Mouse (Mus musculus) embryonic facial prominence, embryonic 11.5 days (tissue): ENCODE measurements at regions not wholly inside any gene's neighbourhood (a gene's known extent, or its start where the extent isn't known, plus 50 kb on each side); places are given as distances from the start of the nearest gene placed in this dataset.

Experiments used
- ATAC-seq: fragments of 200-750 bp; cut with Nextera tagmentation; replicated peaks from 2 replicates; pipeline ENCODE4 v1.8.0; 2017; ENCODE audit warnings: low read depth; ENCODE audit not compliant: insufficient number of reproducible peaks, low FRiP score, low TSS enrichment
- DNase-seq: peaks from one replicate; pipeline ENCODE4 v3.0.0-alpha.2; 2015; ENCODE audit warnings: low spot score
- H3K27ac ChIP-seq: fragments of 300-500 bp; sonication (generic); replicated peaks from 2 replicates; pipeline ENCODE4 v1.5.1; 2014; ENCODE audit warnings: mild to moderate bottlenecking, low read depth, low read length, control low read depth
- H3K27me3 ChIP-seq: fragments of 300-500 bp; sonication (generic); 2 replicates; pipeline ENCODE4 v1.6.1; 2014; ENCODE audit warnings: mild to moderate bottlenecking, low read length, moderate library complexity, mixed read lengths; ENCODE audit not compliant: control insufficient read depth, insufficient read depth
- H3K36me3 ChIP-seq: fragments of 300-500 bp; sonication (generic); replicated peaks from 2 replicates; pipeline ENCODE4 v1.6.1; 2014; ENCODE audit warnings: low read depth, mild to moderate bottlenecking, low read length, moderate library complexity, mixed read lengths; ENCODE audit not compliant: control insufficient read depth, insufficient read depth
- H3K4me1 ChIP-seq: fragments of 300-500 bp; sonication (generic); 2 replicates; pipeline ENCODE4 v1.6.1; 2014; ENCODE audit warnings: low read length, mixed read lengths; ENCODE audit not compliant: control insufficient read depth, insufficient read depth
- H3K4me2 ChIP-seq: fragments of 300-500 bp; sonication (generic); 2 replicates; pipeline ENCODE4 v1.6.1; 2014; ENCODE audit warnings: low read depth, mild to moderate bottlenecking, control low read depth, low read length, moderate library complexity
- H3K4me3 ChIP-seq: fragments of 300-500 bp; sonication (generic); 2 replicates; pipeline ENCODE4 v1.5.1; 2014; ENCODE audit warnings: low read depth, low read length, control low read depth
- H3K9ac ChIP-seq: fragments of 300-500 bp; sonication (generic); replicated peaks from 2 replicates; pipeline ENCODE4 v1.6.1; 2014; ENCODE audit warnings: mild to moderate bottlenecking, control low read depth, low read length
- H3K9me3 ChIP-seq: fragments of 300-500 bp; sonication (generic); replicated peaks from 2 replicates; pipeline ENCODE4 v1.6.1; 2016; ENCODE audit warnings: mild to moderate bottlenecking, low read length, inconsistent platforms, mixed read lengths; ENCODE audit not compliant: control insufficient read depth
- WGBS: fragments of 180-500 bp; shearing (Covaris S2); extraction: QIAGEN DNeasy Blood & Tissue Kit; methylation state at CpG from one replicate; pipeline ENCODE4 v1.1.7; 2014; 5-methylcytosine and 5-hydroxymethylcytosine counted together

- ATAC-seq, result no peak
- H3K9me3 ChIP-seq, result no peaks in the 10 kb centered on the region
Measured at GRCm38 (mm10) chr2:109484306-109484705, 190.2 kb upstream of the Bdnf start.

GRCm38 (mm10) chr2:109487591-109487990, 186.9 kb upstream of the Bdnf start:
- Histone ChIP-seq H3K36me3 (no peaks in the 10 kb centered on the region), H3K9ac (no peak overlapping the region), H3K27me3 (no peaks in the 10 kb centered on the region), H3K27ac (no peak overlapping the region), H3K4me3 (no peak overlapping the region), H3K4me1 (no peaks in the 10 kb centered on the region), H3K9me3 (no peaks in the 10 kb centered on the region), H3K4me2 (no peak overlapping the region)
- 92% methylated on average over 1 of the region's 1 CpGs for WGBS
- no peak for ATAC-seq
- no peak for DNase-seq

More at GRCm38 (mm10) chr2:109484306-109484705, 190.2 kb upstream of the Bdnf start:
- no peaks in the 10 kb centered on the region for H3K27me3 ChIP-seq
- no peak overlapping the region for H3K27ac ChIP-seq
- no peak overlapping the region for H3K9ac ChIP-seq
- no peaks in the 10 kb centered on the region for H3K36me3 ChIP-seq
- WGBS, result 73% methylated on average over 1 of the region's 1 CpGs
- no peak for DNase-seq
- H3K4me3 ChIP-seq, result no peak overlapping the region
- no peaks in the 10 kb centered on the region for H3K4me1 ChIP-seq
- no peak overlapping the region for H3K4me2 ChIP-seq

GRCm38 (mm10) chr2:109502186-109502585, 172.3 kb upstream of the Bdnf start:
- Histone ChIP-seq H3K4me1 (no peaks in the 10 kb centered on the region), H3K27me3 (no peaks in the 10 kb centered on the region), H3K36me3 (no peaks in the 10 kb centered on the region), H3K9me3 (no peaks in the 10 kb centered on the region), H3K4me2 (no peak overlapping the region), H3K9ac (no peak overlapping the region), H3K27ac (no peak overlapping the region), H3K4me3 (no peak overlapping the region)
- ATAC-seq (no peak), DNase-seq (no peak)
- 63% methylated on average over 5 of the region's 5 CpGs for WGBS

GRCm38 (mm10) chr2:109504906-109505305, 169.6 kb upstream of the Bdnf start:
- ATAC-seq, result no peak; the same call in 1 of the 2 replicates
- H3K27me3 ChIP-seq, result no peaks in the 10 kb centered on the region
- no peak overlapping the region for H3K4me3 ChIP-seq
- no peak overlapping the region for H3K4me2 ChIP-seq
- H3K4me1 ChIP-seq, result no peaks in the 10 kb centered on the region
- WGBS, result 24% methylated on average over 5 of the region's 6 CpGs
- no peaks in the 10 kb centered on the region for H3K36me3 ChIP-seq
- no peak overlapping the region for H3K27ac ChIP-seq
- DNase-seq, result no peak
- H3K9ac ChIP-seq, result no peak overlapping the region
- no peaks in the 10 kb centered on the region for H3K9me3 ChIP-seq

GRCm38 (mm10) chr2:109510070-109510979, 164.2 kb upstream of the Bdnf start:
- Histone ChIP-seq H3K4me3 (no peak overlapping the region), H3K27ac (no peak overlapping the region), H3K36me3 (no peaks in the 10 kb centered on the region), H3K4me1 (no peaks in the 10 kb centered on the region), H3K4me2 (no peak overlapping the region), H3K9ac (no peak overlapping the region), H3K27me3 (no peaks in the 10 kb centered on the region), H3K9me3 (no peaks in the 10 kb centered on the region)
- ATAC-seq (no peak), DNase-seq (no peak)
- 47% methylated on average over 8 of the region's 8 CpGs for WGBS

- no peak overlapping the region for H3K9ac ChIP-seq
- no peak overlapping the region for H3K4me3 ChIP-seq
- DNase-seq (no peak), ATAC-seq (no peak)
- H3K27ac ChIP-seq, result no peak overlapping the region
- no peaks in the 10 kb centered on the region for H3K9me3 ChIP-seq
- H3K36me3 ChIP-seq, result no peaks in the 10 kb centered on the region
- no peaks in the 10 kb centered on the region for H3K4me1 ChIP-seq
- no peak overlapping the region for H3K4me2 ChIP-seq
- H3K27me3 ChIP-seq, result no peaks in the 10 kb centered on the region
- WGBS, result 86% methylated on average over 4 of the region's 4 CpGs
Measured at GRCm38 (mm10) chr2:109511142-109511541, 163.4 kb upstream of the Bdnf start.

- ATAC-seq (no peak), DNase-seq (no peak)
- Histone ChIP-seq H3K4me1 (no peaks in the 10 kb centered on the region), H3K27me3 (no peaks in the 10 kb centered on the region), H3K27ac (no peak overlapping the region), H3K9ac (no peak overlapping the region), H3K4me2 (no peak overlapping the region), H3K36me3 (no peaks in the 10 kb centered on the region), H3K9me3 (no peaks in the 10 kb centered on the region), H3K4me3 (no peak overlapping the region)
- WGBS, result 60% methylated on average over 4 of the region's 4 CpGs
Measured at GRCm38 (mm10) chr2:109519261-109519660, 155.2 kb upstream of the Bdnf start.

- no peak overlapping the region for H3K4me2 ChIP-seq
- H3K4me1 ChIP-seq, result no peaks in the 10 kb centered on the region
- no peak overlapping the region for H3K27ac ChIP-seq
- ATAC-seq (no peak), DNase-seq (no peak)
- no peaks in the 10 kb centered on the region for H3K9me3 ChIP-seq
- no peaks in the 10 kb centered on the region for H3K27me3 ChIP-seq
- no peak overlapping the region for H3K9ac ChIP-seq
- WGBS, result 78% methylated on average over 3 of the region's 3 CpGs
- no peak overlapping the region for H3K4me3 ChIP-seq
- no peaks in the 10 kb centered on the region for H3K36me3 ChIP-seq
Measured at GRCm38 (mm10) chr2:109520471-109520870, 154.0 kb upstream of the Bdnf start.
